14 mouse cellular contexts compared by ENCODE assay signal in genomic region chr12:28949307-28949706, GRCm38 (mm10).
A peak's percentile ranks its signal among the peaks of the same experiment; 100 is the strongest.
DNase-seq lines count a peak whose midpoint lies in the region; ATAC-seq and TF ChIP-seq lines count a peak whose summit lies in the region.
"Had no signal": no experiment of that assay in that cellular context is flagged by ENCODE, and none has a peak within 500 bp of the region (broad histone marks: within the 10 kb centered on the region; RNA-seq: fewer than 3 reads in every experiment).

No protein-coding gene starts in this region.

- TF ChIP-seq POLR2A in heart, adult 2 months (IDR thresholded peaks at IDR 0.05; ENCODE audit: insufficient read depth, low read depth, low read length): no peak
- no peak for TF ChIP-seq POLR2A in kidney, adult 2 months (IDR thresholded peaks at IDR 0.05; ENCODE audit: low read depth, low read length)

- no peaks in the 10 kb centered on the region for H3K9me3 ChIP-seq in midbrain, embryonic 11.5 days (ENCODE audit: control insufficient read depth, low read length)
- no peaks in the 10 kb centered on the region for H3K9me3 ChIP-seq in intestine, embryonic 15.5 days
- H3K9me3 ChIP-seq: embryonic facial prominence, embryonic 13.5 days had no signal

- no peaks in the 10 kb centered on the region for H3K79me2 ChIP-seq in heart, adult 2 months (replicated peaks; ENCODE audit: control insufficient read depth, insufficient read depth, low read length)

- 0 out of 2 replicates have a peak, but pooled peaks have one; percentile 22 for ATAC-seq in cerebellum, adult (ENCODE audit: insufficient number of reproducible peaks, low FRiP score, low TSS enrichment)
- no peak for ATAC-seq in midbrain, embryonic 11.5 days (ENCODE audit: low FRiP score)
- no peak for ATAC-seq in intestine, embryonic 15.5 days
- ATAC-seq: activated CD4-positive, CD25-positive, alpha-beta regulatory T cell, adult 4 months had no signal

- TF ChIP-seq EP300 in heart, adult 2 months (IDR thresholded peaks at IDR 0.05; ENCODE audit: insufficient read depth, low read depth, low read length): no peak

- H3K36me3 ChIP-seq in midbrain, embryonic 11.5 days (ENCODE audit: control insufficient read depth, insufficient read depth, low read length): no peaks in the 10 kb centered on the region
- no peaks in the 10 kb centered on the region for H3K36me3 ChIP-seq in intestine, embryonic 15.5 days
- no peaks in the 10 kb centered on the region for H3K36me3 ChIP-seq in heart, adult 2 months (ENCODE audit: control insufficient read depth, insufficient read depth, low read length)
- no peaks in the 10 kb centered on the region for H3K36me3 ChIP-seq in kidney, adult 2 months (ENCODE audit: control insufficient read depth, insufficient read depth, low read length)
- H3K36me3 ChIP-seq: embryonic facial prominence, embryonic 13.5 days had no signal

- 83% methylated on average over 10 of the region's 10 CpGs for WGBS in midbrain, embryonic 11.5 days
- WGBS in intestine, embryonic 15.5 days: 73% methylated on average over 10 of the region's 10 CpGs
- 64% methylated on average over 10 of the region's 10 CpGs for WGBS in heart, adult 2 months
- 49% methylated on average over 10 of the region's 10 CpGs for WGBS in kidney, adult 2 months

- no peak overlapping the region for H3K27ac ChIP-seq in midbrain, embryonic 11.5 days (ENCODE audit: low read depth, low read length)
- H3K27ac ChIP-seq in intestine, embryonic 15.5 days: no peak overlapping the region
- H3K27ac ChIP-seq in heart, adult 2 months: no peak overlapping the region
- H3K27ac ChIP-seq in kidney, adult 2 months (ENCODE audit: insufficient read depth, low read depth, low read length): no peak overlapping the region
- H3K27ac ChIP-seq: embryonic facial prominence, embryonic 13.5 days had no signal

- intact Hi-C loops in heart, adult 2 months (cut with DNase I): no loop called here

- H3K4me1 ChIP-seq in midbrain, embryonic 11.5 days (ENCODE audit: control insufficient read depth, insufficient read depth, low read length): peaks cover 4% of the 10 kb centered on the region; the same call in 1 of the 2 replicates
- no peaks in the 10 kb centered on the region for H3K4me1 ChIP-seq in intestine, embryonic 15.5 days (replicated peaks)
- H3K4me1 ChIP-seq in heart, adult 2 months (ENCODE audit: control insufficient read depth, insufficient read depth, low read length): no peaks in the 10 kb centered on the region
- H3K4me1 ChIP-seq in kidney, adult 2 months (ENCODE audit: control insufficient read depth, insufficient read depth, low read length): no peaks in the 10 kb centered on the region
- H3K4me1 ChIP-seq: embryonic facial prominence, embryonic 13.5 days had no signal

- H3K9ac ChIP-seq in midbrain, embryonic 11.5 days (ENCODE audit: low read length): no peak overlapping the region
- no peak overlapping the region for H3K9ac ChIP-seq in intestine, embryonic 15.5 days
- H3K9ac ChIP-seq in heart, adult 2 months (ENCODE audit: low read depth, low read length): no peak overlapping the region
- H3K9ac ChIP-seq: embryonic facial prominence, embryonic 13.5 days; lung, embryonic 14.5 days had no signal

- H3K4me3 ChIP-seq in midbrain, embryonic 11.5 days (ENCODE audit: low read depth, low read length): no peak overlapping the region
- no peak overlapping the region for H3K4me3 ChIP-seq in intestine, embryonic 15.5 days (replicated peaks)
- no peak overlapping the region for H3K4me3 ChIP-seq in heart, adult 2 months
- no peak overlapping the region for H3K4me3 ChIP-seq in kidney, adult 2 months (ENCODE audit: insufficient read depth, low read depth, low read length)
- H3K4me3 ChIP-seq: embryonic facial prominence, embryonic 13.5 days; myocyte had no signal

- H3K27me3 ChIP-seq in midbrain, embryonic 11.5 days (ENCODE audit: control insufficient read depth, insufficient read depth, low read length): no peaks in the 10 kb centered on the region
- no peaks in the 10 kb centered on the region for H3K27me3 ChIP-seq in intestine, embryonic 15.5 days (replicated peaks)
- no peaks in the 10 kb centered on the region for H3K27me3 ChIP-seq in heart, adult 2 months (ENCODE audit: control insufficient read depth, insufficient read depth, low read length)
- no peaks in the 10 kb centered on the region for H3K27me3 ChIP-seq in kidney, adult 2 months (replicated peaks; ENCODE audit: control insufficient read depth, insufficient read depth, low read length)
- H3K27me3 ChIP-seq: embryonic facial prominence, embryonic 13.5 days had no signal

- no peak overlapping the region for H3K4me2 ChIP-seq in midbrain, embryonic 11.5 days
- H3K4me2 ChIP-seq in intestine, embryonic 15.5 days (replicated peaks): no peak overlapping the region
- H3K4me2 ChIP-seq: embryonic facial prominence, embryonic 13.5 days; lung, embryonic 14.5 days had no signal

- TF ChIP-seq CTCF in heart, adult 2 months (IDR thresholded peaks at IDR 0.05): no peak
- TF ChIP-seq CTCF in kidney, adult 2 months (conservative IDR thresholded peaks at IDR 0.05; ENCODE audit: insufficient read depth, insufficient read length, low read depth, low read length): no peak

- DNase-seq in cerebellum, adult 11-12 months: no peak
- DNase-seq in ovary, postnatal 36 days (ENCODE audit: low spot score): peak; percentile 8
- no peak for DNase-seq in ovary, postnatal 10 days (ENCODE audit: low spot score)
- DNase-seq in midbrain, embryonic 11.5 days (ENCODE audit: low spot score, missing footprints): peak; percentile 80
- no peak for DNase-seq in heart, adult 2 months
- DNase-seq in kidney, adult 2 months: no peak
- DNase-seq: lung, embryonic 14.5 days; right cerebral cortex, postnatal 4 days; thymus, adult 2 months had no signal

Comparison
In these comparisons a context has a peak if more than half of its experiments do, and no peak if none do; other contexts are left out.
1. DNase-seq: peak in ovary, postnatal 36 days (single experiment) and midbrain, embryonic 11.5 days (single experiment); none in cerebellum, adult 11-12 months (single experiment), ovary, postnatal 10 days (single experiment), heart, adult 2 months (0 of 2) and kidney, adult 2 months (single experiment).